Mouse (Mus musculus): ENCODE measurements around the gene Hmg20b.

The Hmg20b gene

GRCm38 (mm10) chr10:81323791-81324530 is 26.3 kb downstream of the Hmg20b start:
- DNase-seq, result no peak

GRCm38 (mm10) chr10:81323141-81323775 is 27.0 kb downstream of the Hmg20b start:
- no peak for DNase-seq

- DNase-seq, result no peak
Observed at GRCm38 (mm10) chr10:81322444-81322843, 27.8 kb downstream of the Hmg20b start.

- no peak for DNase-seq
Observed at GRCm38 (mm10) chr10:81321436-81321835, 28.8 kb downstream of the Hmg20b start.

- peak; percentile 100 for DNase-seq
Observed at GRCm38 (mm10) chr10:81320550-81321347, 29.5 kb downstream of the Hmg20b start, which contains the start of gene Cactin. TSS of gene Cactin (plus strand) at chr10:81321103.

GRCm38 (mm10) chr10:81319741-81320549 is 30.3 kb downstream of the Hmg20b start:
- no peak for DNase-seq

- DNase-seq, result peak; percentile 38
Observed at GRCm38 (mm10) chr10:81319330-81319699, 31.0 kb downstream of the Hmg20b start.

GRCm38 (mm10) chr10:81318589-81319329 is 31.5 kb downstream of the Hmg20b start:
- no peak for DNase-seq

GRCm38 (mm10) chr10:81317273-81317672 is 33.0 kb downstream of the Hmg20b start:
- DNase-seq, result peak; percentile 73

GRCm38 (mm10) chr10:81316338-81317060 is 33.8 kb downstream of the Hmg20b start:
- peak; percentile 63 for DNase-seq

GRCm38 (mm10) chr10:81315587-81315986 is 34.7 kb downstream of the Hmg20b start:
- DNase-seq, result no peak

- DNase-seq, result no peak
Observed at GRCm38 (mm10) chr10:81314201-81314600, 36.1 kb downstream of the Hmg20b start.

- DNase-seq, result no peak
Observed at GRCm38 (mm10) chr10:81313581-81313980, 36.7 kb downstream of the Hmg20b start.

GRCm38 (mm10) chr10:81309571-81309970 is 40.7 kb downstream of the Hmg20b start:
- no peak for DNase-seq

GRCm38 (mm10) chr10:81306837-81307682 is 43.2 kb downstream of the Hmg20b start:
- no peak for DNase-seq

- no peak for DNase-seq
Observed at GRCm38 (mm10) chr10:81306173-81306668, 44.1 kb downstream of the Hmg20b start.

GRCm38 (mm10) chr10:81305663-81306062 is 44.6 kb downstream of the Hmg20b start:
- no peak for DNase-seq

- peak; percentile 76 for DNase-seq
Observed at GRCm38 (mm10) chr10:81304597-81305238, 45.6 kb downstream of the Hmg20b start.

- DNase-seq, result no peak
Observed at GRCm38 (mm10) chr10:81303761-81304160, 46.5 kb downstream of the Hmg20b start.

- DNase-seq, result no peak
Observed at GRCm38 (mm10) chr10:81303258-81303657, 47.0 kb downstream of the Hmg20b start.

Measured in retina, postnatal 1 day (tissue).